Mouse (Mus musculus): ENCODE measurements around the gene 2410002F23Rik. TPM values are rescaled to one million over a fixed set of nuclear protein-coding genes. Genes with fewer than 3 reads are reported as not detected.
"Not testable (repeated sequence)": the region's sequence is repeated elsewhere in the genome, so short reads cannot be mapped to it uniquely, and the experiment has no call there.

Gene 2410002F23Rik
- polyA plus RNA-seq, 1 experiment from 2014 or later = 117 TPM

GRCm38 (mm10) chr7:44287760-44288159 lies 41.2 kb downstream of the 2410002F23Rik start:
- no peak overlapping the region for H3K27ac ChIP-seq (ENCODE audit: low read depth, low read length)
- H3K9me3 ChIP-seq (ENCODE audit: control insufficient read depth, low read length) = no peaks in the 10 kb centered on the region
- no peaks in the 10 kb centered on the region for H3K27me3 ChIP-seq (replicated peaks; ENCODE audit: control insufficient read depth, insufficient read depth, low read length)
- no peaks in the 10 kb centered on the region for H3K4me1 ChIP-seq (replicated peaks; ENCODE audit: control insufficient read depth, insufficient read depth, low read length)
- WGBS = 58% methylated on average over 7 of the region's 7 CpGs
- H3K4me3 ChIP-seq (ENCODE audit: low read depth, low read length) = no peak overlapping the region
- no peak for ATAC-seq (replicated peaks; ENCODE audit: low FRiP score)
- H3K9ac ChIP-seq (ENCODE audit: low read depth, low read length) = no peak overlapping the region
- no peaks in the 10 kb centered on the region for H3K36me3 ChIP-seq (ENCODE audit: control insufficient read depth, insufficient read depth, low read length)
- no peak overlapping the region for H3K4me2 ChIP-seq
- DNase-seq (ENCODE audit: low spot score) = no peak

GRCm38 (mm10) chr7:44290986-44291385 lies 44.5 kb downstream of the 2410002F23Rik start:
- WGBS = 66% methylated on average over 4 of the region's 4 CpGs
- no peaks in the 10 kb centered on the region for H3K27me3 ChIP-seq (replicated peaks; ENCODE audit: control insufficient read depth, insufficient read depth, low read length)
- no peak overlapping the region for H3K9ac ChIP-seq (ENCODE audit: low read depth, low read length)
- no peak for DNase-seq (ENCODE audit: low spot score)
- no peaks in the 10 kb centered on the region for H3K4me1 ChIP-seq (replicated peaks; ENCODE audit: control insufficient read depth, insufficient read depth, low read length)
- H3K4me2 ChIP-seq = no peak overlapping the region
- no peak for ATAC-seq (replicated peaks; ENCODE audit: low FRiP score)
- no peaks in the 10 kb centered on the region for H3K9me3 ChIP-seq (ENCODE audit: control insufficient read depth, low read length)
- no peak overlapping the region for H3K27ac ChIP-seq (ENCODE audit: low read depth, low read length)
- no peaks in the 10 kb centered on the region for H3K36me3 ChIP-seq (ENCODE audit: control insufficient read depth, insufficient read depth, low read length)
- no peak overlapping the region for H3K4me3 ChIP-seq (ENCODE audit: low read depth, low read length)

DNA sequence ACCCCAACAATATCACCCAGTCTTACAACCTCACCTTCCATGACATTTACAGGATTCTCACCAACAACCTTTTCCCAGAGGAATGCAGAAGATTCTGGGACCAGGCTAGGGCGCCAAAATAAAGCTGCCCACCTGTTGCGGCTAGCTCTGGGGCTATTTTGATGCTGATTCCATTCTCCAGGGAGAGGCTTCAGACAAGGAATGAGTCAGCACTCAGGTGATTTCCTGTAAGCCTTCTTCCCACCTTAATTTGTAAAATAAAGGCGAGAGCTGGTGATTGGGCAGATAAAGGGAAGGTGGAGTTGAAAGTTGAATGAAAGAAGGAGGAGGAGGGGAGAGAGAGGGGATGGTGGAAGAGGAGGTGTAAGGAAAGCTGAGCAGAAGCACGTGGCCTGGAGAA lies 44.9 kb downstream of the 2410002F23Rik start:
- no peak overlapping the region for H3K27ac ChIP-seq (ENCODE audit: low read depth, low read length)
- ATAC-seq (replicated peaks; ENCODE audit: low FRiP score) (no peak), DNase-seq (ENCODE audit: low spot score) (no peak)
- no peaks in the 10 kb centered on the region for H3K36me3 ChIP-seq (ENCODE audit: control insufficient read depth, insufficient read depth, low read length)
- no peaks in the 10 kb centered on the region for H3K27me3 ChIP-seq (replicated peaks; ENCODE audit: control insufficient read depth, insufficient read depth, low read length)
- H3K4me3 ChIP-seq (ENCODE audit: low read depth, low read length) = no peak overlapping the region
- 50% methylated on average over 4 of the region's 4 CpGs for WGBS
- no peaks in the 10 kb centered on the region for H3K9me3 ChIP-seq (ENCODE audit: control insufficient read depth, low read length)
- no peaks in the 10 kb centered on the region for H3K4me1 ChIP-seq (replicated peaks; ENCODE audit: control insufficient read depth, insufficient read depth, low read length)
- no peak overlapping the region for H3K9ac ChIP-seq (ENCODE audit: low read depth, low read length)
- H3K4me2 ChIP-seq = no peak overlapping the region

DNA sequence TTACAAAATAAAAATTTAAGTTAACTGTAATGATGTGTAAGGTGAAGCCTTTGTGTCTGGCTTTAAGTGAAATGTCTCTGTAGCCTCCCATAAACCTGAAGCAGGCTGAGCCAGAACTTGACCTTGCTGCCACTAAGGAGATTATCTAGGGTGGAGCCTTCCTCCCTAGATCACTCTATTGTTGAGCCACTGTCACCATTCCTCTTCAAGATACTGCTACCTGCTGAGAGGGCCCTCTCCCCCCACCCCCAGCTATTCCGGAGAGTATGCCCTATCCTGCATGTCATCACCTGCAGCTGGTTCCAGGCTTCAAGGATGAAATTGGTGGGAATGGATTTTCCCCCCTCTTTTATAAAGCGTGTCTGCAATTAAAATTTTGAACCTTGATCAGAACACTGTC lies 51.0 kb downstream of the 2410002F23Rik start:
- H3K9ac ChIP-seq (ENCODE audit: low read depth, low read length); H3K4me3 ChIP-seq (ENCODE audit: low read depth, low read length); H3K27ac ChIP-seq (ENCODE audit: low read depth, low read length); H3K36me3 ChIP-seq (ENCODE audit: control insufficient read depth, insufficient read depth, low read length); H3K4me2 ChIP-seq; H3K4me1 ChIP-seq (replicated peaks; ENCODE audit: control insufficient read depth, insufficient read depth, low read length); ATAC-seq (replicated peaks; ENCODE audit: low FRiP score); H3K27me3 ChIP-seq (replicated peaks; ENCODE audit: control insufficient read depth, insufficient read depth, low read length); H3K9me3 ChIP-seq (ENCODE audit: control insufficient read depth, low read length); DNase-seq (ENCODE audit: low spot score): not testable (repeated sequence)
- 70% methylated on average over 2 of the region's 2 CpGs for WGBS

Other genes with a start within 250 kb of the 2410002F23Rik start
- gene Klk1b26, start 234.6 kb upstream of the 2410002F23Rik start, polyA plus RNA-seq (2014; fragmentation: Nextera tagmentation; extraction: Ambion mirVana) = not detected in 2 replicates
- gene Klk1b27, start 194.4 kb upstream of the 2410002F23Rik start, polyA plus RNA-seq (2014; fragmentation: Nextera tagmentation; extraction: Ambion mirVana) = not detected in 2 replicates
- not detected in 2 replicates for gene Klk1b21, start 144.4 kb upstream of the 2410002F23Rik start, polyA plus RNA-seq (2014; fragmentation: Nextera tagmentation; extraction: Ambion mirVana)
- gene Klk1b22, start 134.0 kb upstream of the 2410002F23Rik start, polyA plus RNA-seq (2014; fragmentation: Nextera tagmentation; extraction: Ambion mirVana) = not detected in 2 replicates
- gene Klk1b16, start 110.0 kb upstream of the 2410002F23Rik start, polyA plus RNA-seq (2014; fragmentation: Nextera tagmentation; extraction: Ambion mirVana) = not detected in 2 replicates
- not detected in 2 replicates for gene Klk1b24, start 58.5 kb upstream of the 2410002F23Rik start, polyA plus RNA-seq (2014; fragmentation: Nextera tagmentation; extraction: Ambion mirVana)
- not detected in 2 replicates for gene Klk1b3, start 48.5 kb upstream of the 2410002F23Rik start, polyA plus RNA-seq (2014; fragmentation: Nextera tagmentation; extraction: Ambion mirVana)
- gene Klk1b4, start 39.3 kb upstream of the 2410002F23Rik start, polyA plus RNA-seq (2014; fragmentation: Nextera tagmentation; extraction: Ambion mirVana) = not detected in 2 replicates
- gene Klk1b5, start 30.8 kb upstream of the 2410002F23Rik start, polyA plus RNA-seq (2014; fragmentation: Nextera tagmentation; extraction: Ambion mirVana) = not detected in 2 replicates
- gene Klk1, start 21.4 kb upstream of the 2410002F23Rik start, polyA plus RNA-seq (2014; fragmentation: Nextera tagmentation; extraction: Ambion mirVana) = not detected in 2 replicates
- not detected in 2 replicates for gene Gm36864, start 10.5 kb upstream of the 2410002F23Rik start, polyA plus RNA-seq (2014; fragmentation: Nextera tagmentation; extraction: Ambion mirVana)
- gene 1700028J19Rik, start within 50 bp of the 2410002F23Rik start, polyA plus RNA-seq (2014; fragmentation: Nextera tagmentation; extraction: Ambion mirVana) = 1.5 and 2.0 TPM in 2 replicates
- not detected in 2 replicates for gene Acp4, start 10.7 kb downstream of the 2410002F23Rik start, polyA plus RNA-seq (2014; fragmentation: Nextera tagmentation; extraction: Ambion mirVana)
- gene Gm15517, start 14.7 kb downstream of the 2410002F23Rik start, polyA plus RNA-seq (2014; fragmentation: Nextera tagmentation; extraction: Ambion mirVana) = not detected in 2 replicates
- 0.90 and 1.1 TPM in 2 replicates for gene Clec11a, start 60.2 kb downstream of the 2410002F23Rik start, polyA plus RNA-seq (2014; fragmentation: Nextera tagmentation; extraction: Ambion mirVana)
- gene Shank1, start 63.5 kb downstream of the 2410002F23Rik start, polyA plus RNA-seq (2014; fragmentation: Nextera tagmentation; extraction: Ambion mirVana) = 0.62 and 0.69 TPM in 2 replicates
- gene Syt3, start 137.4 kb downstream of the 2410002F23Rik start, polyA plus RNA-seq (2014; fragmentation: Nextera tagmentation; extraction: Ambion mirVana) = 0.35 and 0.40 TPM in 2 replicates
- gene 1700008O03Rik, start 139.1 kb downstream of the 2410002F23Rik start, polyA plus RNA-seq (2014; fragmentation: Nextera tagmentation; extraction: Ambion mirVana) = 0.83 and 0.93 TPM in 2 replicates
- gene Lrrc4b, start 182.3 kb downstream of the 2410002F23Rik start, polyA plus RNA-seq (2014; fragmentation: Nextera tagmentation; extraction: Ambion mirVana) = 0.25 and 0.52 TPM in 2 replicates
- 5.6 and 6.4 TPM in 2 replicates for gene Aspdh, start 218.7 kb downstream of the 2410002F23Rik start, polyA plus RNA-seq (2014; fragmentation: Nextera tagmentation; extraction: Ambion mirVana)
- 145 and 146 TPM in 2 replicates for gene Josd2, start 221.3 kb downstream of the 2410002F23Rik start, polyA plus RNA-seq (2014; fragmentation: Nextera tagmentation; extraction: Ambion mirVana)
- 72.8 and 75.2 TPM in 2 replicates for gene Emc10, start 249.8 kb downstream of the 2410002F23Rik start, polyA plus RNA-seq (2014; fragmentation: Nextera tagmentation; extraction: Ambion mirVana)
- gene Fam71e1, start 249.9 kb downstream of the 2410002F23Rik start, polyA plus RNA-seq (2014; fragmentation: Nextera tagmentation; extraction: Ambion mirVana) = 4.7 and 5.9 TPM in 2 replicates

Measured in liver, embryonic 11.5 days (tissue).